Mouse (Mus musculus): ENCODE measurements around the gene Frem3.

Gene Frem3

DNA sequence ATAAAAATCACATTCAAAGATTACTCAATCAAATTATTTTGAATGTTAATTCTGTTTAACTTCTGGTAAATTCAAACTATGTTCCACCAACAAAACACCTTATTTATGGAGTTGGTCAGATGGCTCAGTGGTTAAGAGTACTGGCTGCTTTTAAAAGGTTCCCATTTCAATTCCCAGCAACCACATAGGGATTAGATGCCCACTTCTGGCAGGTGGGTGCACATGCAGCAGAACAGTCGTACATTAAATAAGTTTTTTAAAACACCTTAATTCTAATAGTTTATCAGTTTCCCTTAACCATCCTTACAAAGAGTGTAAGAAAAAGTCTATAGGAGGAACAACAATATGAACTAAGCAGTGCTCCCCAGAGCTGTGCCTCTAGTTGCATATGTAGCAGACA, 103.6 kb downstream of the Frem3 start:
- no peak for DNase-seq

DNA sequence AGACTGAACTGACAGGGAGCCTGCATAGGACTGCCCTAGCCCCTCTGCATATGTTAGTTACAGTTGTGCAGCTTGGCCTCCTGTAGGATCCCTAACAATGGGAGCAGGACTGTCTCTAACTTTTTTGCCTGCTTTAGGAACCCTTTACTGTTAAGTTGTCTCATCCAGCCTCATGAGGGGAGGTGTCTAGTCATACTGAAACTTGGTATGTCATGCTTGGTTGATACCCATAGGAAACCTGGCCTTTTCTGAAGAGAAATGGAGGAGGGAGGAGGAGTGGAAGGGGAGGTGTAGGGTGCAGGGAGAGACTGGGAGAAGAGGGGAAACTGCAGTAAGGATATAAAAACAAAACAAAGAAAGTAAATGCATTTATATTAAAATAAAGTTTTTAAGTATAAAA, 121.4 kb downstream of the Frem3 start:
- no peak for DNase-seq

DNA sequence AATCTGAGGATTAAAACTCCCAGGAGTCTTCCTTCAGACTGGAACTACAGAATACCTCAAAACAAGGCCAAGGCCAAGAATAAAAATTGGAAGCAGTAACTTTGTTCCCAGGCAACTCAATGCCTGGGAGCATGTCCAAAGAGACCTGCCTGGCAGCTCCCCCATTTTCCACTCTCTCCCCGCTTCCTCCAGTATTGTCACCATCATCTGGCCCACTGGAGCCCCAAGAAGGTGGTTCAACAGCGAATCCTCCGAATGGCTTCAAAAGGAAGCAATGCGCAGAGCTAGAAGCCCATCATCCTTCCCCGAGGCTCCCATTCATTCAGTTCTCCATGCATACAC, 127.1 kb downstream of the Frem3 start:
- no peak for DNase-seq

DNA sequence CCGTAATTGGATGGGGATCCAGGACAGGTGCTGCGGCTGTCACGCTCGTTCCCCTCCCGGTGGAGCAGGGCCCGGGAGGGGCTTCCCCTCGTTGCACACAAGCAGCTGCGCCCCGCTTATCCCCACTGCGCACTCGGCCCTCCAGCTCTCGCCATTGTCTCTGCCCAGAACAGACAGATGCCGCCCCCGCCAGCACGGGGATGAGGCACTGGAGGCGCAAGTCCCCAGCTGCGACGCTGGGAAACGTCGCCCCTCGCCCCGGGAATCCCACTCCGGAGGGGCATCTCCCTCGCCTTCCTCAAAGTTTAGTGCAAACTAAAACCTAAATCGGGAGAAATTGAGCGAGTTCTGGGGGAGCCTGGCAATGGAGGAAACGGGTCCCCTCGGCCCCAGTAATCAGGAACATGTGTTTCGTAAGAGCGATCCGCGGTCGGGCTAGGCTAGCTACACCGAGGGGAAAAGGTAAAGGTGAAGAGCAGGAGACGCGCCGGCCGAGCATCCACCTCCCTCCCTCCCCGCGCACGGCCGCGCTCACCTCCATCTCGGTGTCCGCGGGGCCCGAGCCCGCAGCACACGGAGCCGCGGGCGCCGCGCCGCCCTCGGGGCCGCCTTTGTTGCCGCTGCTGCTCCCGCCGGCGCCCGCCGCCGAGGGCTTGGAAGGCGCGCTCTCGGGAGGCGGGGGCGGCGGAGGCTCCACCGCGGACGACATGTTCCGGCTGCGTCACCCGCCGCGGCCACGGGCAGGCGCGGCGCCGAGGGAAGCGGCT, 127.7 kb downstream of the Frem3 start:
- peak; percentile 72 for DNase-seq

DNA sequence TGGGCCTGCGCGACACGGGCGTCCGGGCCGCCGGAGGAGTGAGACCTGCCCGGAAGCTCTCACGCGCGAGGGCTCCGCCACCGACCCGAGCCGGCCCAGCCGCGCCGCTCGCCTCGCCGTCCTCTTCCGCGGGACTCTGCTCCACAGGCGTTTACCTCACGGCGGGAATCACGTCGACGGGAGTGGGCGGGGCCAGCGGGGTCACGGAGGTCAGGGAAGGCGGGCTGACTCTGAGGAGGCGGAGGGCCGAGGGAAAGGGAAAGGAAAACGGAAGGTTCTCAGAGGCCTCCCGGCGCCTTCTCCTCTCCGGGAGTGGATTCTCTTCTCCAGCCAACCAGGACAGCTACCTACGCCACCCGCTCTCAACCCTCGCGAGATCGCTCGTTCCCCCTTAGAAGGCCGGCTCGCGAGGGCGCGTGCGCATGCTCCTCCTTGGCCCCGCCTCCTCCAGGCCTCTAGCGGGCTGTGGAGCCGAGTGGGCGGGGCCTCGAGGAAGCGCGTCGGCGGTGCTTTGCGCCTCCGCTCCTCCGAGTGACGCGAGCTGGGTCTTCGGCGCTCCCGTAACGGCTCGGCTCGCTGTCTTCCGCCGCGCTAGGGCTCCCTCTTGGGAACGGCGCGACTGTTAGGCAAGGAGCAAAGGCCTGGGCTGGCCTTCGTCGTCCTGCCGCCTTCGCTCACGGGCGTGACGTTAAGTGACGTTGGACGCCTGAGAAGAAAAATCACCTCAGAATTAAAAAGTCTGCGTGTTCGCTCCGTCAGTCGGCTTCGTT, 128.5 kb downstream of the Frem3 start, which contains the start of gene Smarca5:
TSS of gene Smarca5 (minus strand) at position 343 of the 770 bp plus-strand sequence.
- DNase-seq = peak; percentile 96

DNA sequence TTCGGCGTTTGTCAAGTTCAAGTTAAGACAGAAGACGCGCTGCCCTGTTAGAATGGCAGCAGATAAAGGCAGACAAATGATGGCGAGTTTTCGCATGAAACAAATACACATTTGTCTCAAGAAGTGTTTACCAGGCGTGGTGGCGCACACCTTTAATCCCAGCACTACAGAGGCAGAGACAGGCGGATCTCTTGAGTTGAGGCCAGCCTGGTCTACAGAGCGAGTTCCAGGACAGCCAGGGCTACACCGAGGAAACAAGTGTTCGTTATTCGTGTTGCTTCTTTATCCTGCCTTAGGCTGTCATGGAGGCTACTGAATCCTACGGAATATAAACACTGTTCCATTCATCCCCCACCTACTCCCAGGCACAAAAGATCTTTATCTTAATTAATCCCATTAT, 129.1 kb downstream of the Frem3 start:
- DNase-seq = no peak
